Mouse (Mus musculus): ENCODE data around the gene Hpca.
A peak's percentile ranks its signal among the peaks of the same experiment; 100 is the strongest.

Hpca gene

GRCm38 (mm10) chr4:129108624-129109023 is 13.2 kb downstream of the Hpca start:
- DNase-seq (ENCODE audit: low spot score): no peak

- DNase-seq (ENCODE audit: low spot score): no peak
Measured at GRCm38 (mm10) chr4:129107348-129107899, 14.4 kb downstream of the Hpca start.

- DNase-seq (ENCODE audit: low spot score): no peak
Measured at GRCm38 (mm10) chr4:129106073-129106472, 15.8 kb downstream of the Hpca start.

- no peak for DNase-seq (ENCODE audit: low spot score)
Measured at GRCm38 (mm10) chr4:129105356-129105755, 16.5 kb downstream of the Hpca start, which contains the start of gene Tmem54. TSS of gene Tmem54 (plus strand) at chr4:129105548.

GRCm38 (mm10) chr4:129102133-129102829 is 19.6 kb downstream of the Hpca start:
- DNase-seq (ENCODE audit: low spot score): no peak

- no peak for DNase-seq (ENCODE audit: low spot score)
Measured at GRCm38 (mm10) chr4:129097006-129097405, 24.8 kb downstream of the Hpca start.

- no peak for DNase-seq (ENCODE audit: low spot score)
Measured at GRCm38 (mm10) chr4:129095276-129095675, 26.6 kb downstream of the Hpca start.

- no peak for DNase-seq (ENCODE audit: low spot score)
Measured at GRCm38 (mm10) chr4:129087850-129088249, 34.0 kb downstream of the Hpca start.

GRCm38 (mm10) chr4:129086078-129086477 is 35.8 kb downstream of the Hpca start:
- DNase-seq (ENCODE audit: low spot score): peak; percentile 87

GRCm38 (mm10) chr4:129084896-129085295 is 36.9 kb downstream of the Hpca start:
- no peak for DNase-seq (ENCODE audit: low spot score)

GRCm38 (mm10) chr4:129082379-129083115 is 39.3 kb downstream of the Hpca start:
- DNase-seq (ENCODE audit: low spot score): peak; percentile 87

GRCm38 (mm10) chr4:129081939-129082338 is 39.9 kb downstream of the Hpca start:
- no peak for DNase-seq (ENCODE audit: low spot score)

GRCm38 (mm10) chr4:129081512-129081911 is 40.3 kb downstream of the Hpca start:
- no peak for DNase-seq (ENCODE audit: low spot score)

- DNase-seq (ENCODE audit: low spot score): no peak
Measured at GRCm38 (mm10) chr4:129081041-129081440, 40.8 kb downstream of the Hpca start.

GRCm38 (mm10) chr4:129079126-129079525 is 42.7 kb downstream of the Hpca start:
- DNase-seq (ENCODE audit: low spot score): no peak

GRCm38 (mm10) chr4:129068848-129069247 is 53.0 kb downstream of the Hpca start:
- DNase-seq (ENCODE audit: low spot score): no peak

- DNase-seq (ENCODE audit: low spot score): no peak
Measured at GRCm38 (mm10) chr4:129067638-129068415, 54.0 kb downstream of the Hpca start.

- DNase-seq (ENCODE audit: low spot score): no peak
Measured at GRCm38 (mm10) chr4:129065688-129066236, 56.1 kb downstream of the Hpca start.

- DNase-seq (ENCODE audit: low spot score): no peak
Measured at GRCm38 (mm10) chr4:129062281-129063075, 59.4 kb downstream of the Hpca start.
